Mouse (Mus musculus) bone marrow macrophage, adult 2 months (primary cell): ENCODE measurements around the gene Bcl7c.

Experiments used
- CTCF ChIP-seq: IDR thresholded peaks from 2 replicates; pipeline ENCODE4 v1.5.1; 2012; ENCODE audit warnings: low read depth, mild to moderate bottlenecking, low read length, moderate library complexity
- POLR2A ChIP-seq: IDR thresholded peaks from 2 replicates; pipeline ENCODE4 v1.6.1; 2012; ENCODE audit warnings: mild to moderate bottlenecking, low read depth, low read length, borderline replicate concordance

GRCm38 (mm10) chr7:127614091-127614490, 94.6 kb downstream of the Bcl7c start:
- no peak for TF ChIP-seq POLR2A
- TF ChIP-seq CTCF, result no peak
